7 mouse cellular contexts compared by ENCODE assay signal in genomic region chr3:58415884-58416725, GRCm38 (mm10). TPM values are rescaled to one million over a fixed set of nuclear protein-coding genes. Genes with fewer than 3 reads are reported as not detected.
DNase-seq lines count a peak whose midpoint lies in the region; ATAC-seq lines count a peak whose summit lies in the region.

No protein-coding gene starts in this region.

- peaks cover 11% of the 10 kb centered on the region for H3K4me1 ChIP-seq in limb, embryonic 12.5 days (replicated peaks)
- H3K4me1 ChIP-seq in midbrain, embryonic 14.5 days (ENCODE audit: control insufficient read depth, insufficient read depth, low read length): peaks cover 28% of the 10 kb centered on the region

- DNase-seq in adrenal gland, postnatal 10 days: peak; percentile 83
- peak; percentile 86 for DNase-seq in embryo, embryonic 9.5 days (ENCODE audit: extremely low spot score)
- peak; percentile 66 for DNase-seq in kidney, adult 11 months
- DNase-seq in midbrain, embryonic 14.5 days: peak; percentile 91
- DNase-seq in spleen, adult 12 weeks (ENCODE audit: low spot score): peak; percentile 79

- H3K9me3 ChIP-seq in limb, embryonic 12.5 days: no peaks in the 10 kb centered on the region
- no peaks in the 10 kb centered on the region for H3K9me3 ChIP-seq in midbrain, embryonic 14.5 days (ENCODE audit: control insufficient read depth, low read length)

- peak overlapping the region; percentile 97 for H3K4me3 ChIP-seq in limb, embryonic 12.5 days (replicated peaks)
- H3K4me3 ChIP-seq in midbrain, embryonic 14.5 days (replicated peaks; ENCODE audit: low read depth, low read length): peak overlapping the region; percentile 99

- ATAC-seq in granulocyte monocyte progenitor cell, adult 5-6 weeks (replicated peaks; ENCODE audit: poor library complexity, severe bottlenecking): peak; percentile 68
- ATAC-seq in limb, embryonic 12.5 days (ENCODE audit: insufficient number of reproducible peaks, insufficient read depth, low FRiP score, low TSS enrichment, low read depth): peak; percentile 71
- ATAC-seq in midbrain, embryonic 14.5 days (ENCODE audit: low FRiP score, low TSS enrichment): peak; percentile 83

- WGBS in limb, embryonic 12.5 days: under 1% methylated on average over 84 of the region's 85 CpGs
- under 1% methylated on average over 85 of the region's 85 CpGs for WGBS in midbrain, embryonic 14.5 days

- H3K27ac ChIP-seq in limb, embryonic 12.5 days: peak overlapping the region; percentile 100
- peak overlapping the region; percentile 98 for H3K27ac ChIP-seq in midbrain, embryonic 14.5 days (replicated peaks; ENCODE audit: low read depth, low read length)

- H3K9ac ChIP-seq in limb, embryonic 12.5 days (replicated peaks): peak overlapping the region; percentile 98
- peak overlapping the region; percentile 96 for H3K9ac ChIP-seq in midbrain, embryonic 14.5 days (replicated peaks; ENCODE audit: low read length)

- H3K36me3 ChIP-seq in limb, embryonic 12.5 days: peaks cover 7% of the 10 kb centered on the region; the same call in 1 of the 2 replicates
- no peaks in the 10 kb centered on the region for H3K36me3 ChIP-seq in midbrain, embryonic 14.5 days (ENCODE audit: control insufficient read depth, insufficient read depth, low read length)

- peak overlapping the region; percentile 100 for H3K4me2 ChIP-seq in limb, embryonic 12.5 days
- peak overlapping the region; percentile 98 for H3K4me2 ChIP-seq in midbrain, embryonic 14.5 days (ENCODE audit: low read length)

- no peaks in the 10 kb centered on the region for H3K27me3 ChIP-seq in limb, embryonic 12.5 days
- H3K27me3 ChIP-seq in midbrain, embryonic 14.5 days (ENCODE audit: control insufficient read depth, insufficient read depth, low read length): no peaks in the 10 kb centered on the region

RNA-seq across cellular contexts. Expression of gene Tsc22d2, which starts 1.6 kb away (rescaled TPM):
- 10 to 100 TPM; 31.2 to 33.4 TPM for total RNA-seq in adrenal gland, postnatal 10 days (2021)
- 9.2 and 14.0 TPM in 2 replicates for total RNA-seq in granulocyte monocyte progenitor cell, adult 5-6 weeks (2014; fragmentation: Nextera tagmentation)
- total RNA-seq in granulocyte monocyte progenitor cell, adult 5-6 weeks (2017): 7.9 and 11.0 TPM in 2 replicates
- polyA plus RNA-seq in limb, embryonic 12.5 days (2016; fragmentation: Nextera tagmentation; extraction: Ambion mirVana): 12.6 and 14.5 TPM in 2 replicates
- polyA plus RNA-seq in midbrain, embryonic 14.5 days (2014; fragmentation: Nextera tagmentation; extraction: Ambion mirVana): 14.5 and 14.6 TPM in 2 replicates

Comparison
In these comparisons a context has a peak if more than half of its experiments do, and no peak if none do; other contexts are left out.
1. Peak in every context shown above with its lines: DNase-seq, ATAC-seq, H3K4me3 ChIP-seq and H3K27ac ChIP-seq.